Mouse (Mus musculus) gastrocnemius, adult 2 months (tissue): Measurements from ENCODE around the gene Nt5c3b. TPM values are rescaled to one million over a fixed set of nuclear protein-coding genes. Genes with fewer than 3 reads are reported as not detected.

Experiments used
- DNase-seq: peaks from one replicate; pipeline ENCODE4 v3.0.0; 2022
- H3K27ac ChIP-seq: fragments of 200-600 bp; 2 replicates; pipeline ENCODE4 v1.8.1; 2022; ENCODE audit warnings: mild to moderate bottlenecking
- H3K4me3 ChIP-seq: fragments of 200-600 bp; 2 replicates; pipeline ENCODE4 v1.8.1; 2022; ENCODE audit warnings: mild to moderate bottlenecking, moderate library complexity
- CTCF ChIP-seq: fragments of 200-600 bp; IDR thresholded peaks from 2 replicates; pipeline ENCODE4 v1.8.1; 2022; ENCODE audit warnings: antibody characterized with exemption, mild to moderate bottlenecking, moderate library complexity
- intact Hi-C: fragments of 180-260 bp; cut with DNase I; formaldehyde crosslinking; loops from one replicate; pipeline ENCODE4 v1.15.1; 2025
- total RNA-seq, 2 experiments: library from RNA; stranded (reverse); gene quantifications; 2 replicates each; pipeline ENCODE4 v1.2.3; 2021

Nt5c3b gene
- total RNA-seq, 2 experiments from 2014 or later = 6.6 to 8.8 TPM

DNA sequence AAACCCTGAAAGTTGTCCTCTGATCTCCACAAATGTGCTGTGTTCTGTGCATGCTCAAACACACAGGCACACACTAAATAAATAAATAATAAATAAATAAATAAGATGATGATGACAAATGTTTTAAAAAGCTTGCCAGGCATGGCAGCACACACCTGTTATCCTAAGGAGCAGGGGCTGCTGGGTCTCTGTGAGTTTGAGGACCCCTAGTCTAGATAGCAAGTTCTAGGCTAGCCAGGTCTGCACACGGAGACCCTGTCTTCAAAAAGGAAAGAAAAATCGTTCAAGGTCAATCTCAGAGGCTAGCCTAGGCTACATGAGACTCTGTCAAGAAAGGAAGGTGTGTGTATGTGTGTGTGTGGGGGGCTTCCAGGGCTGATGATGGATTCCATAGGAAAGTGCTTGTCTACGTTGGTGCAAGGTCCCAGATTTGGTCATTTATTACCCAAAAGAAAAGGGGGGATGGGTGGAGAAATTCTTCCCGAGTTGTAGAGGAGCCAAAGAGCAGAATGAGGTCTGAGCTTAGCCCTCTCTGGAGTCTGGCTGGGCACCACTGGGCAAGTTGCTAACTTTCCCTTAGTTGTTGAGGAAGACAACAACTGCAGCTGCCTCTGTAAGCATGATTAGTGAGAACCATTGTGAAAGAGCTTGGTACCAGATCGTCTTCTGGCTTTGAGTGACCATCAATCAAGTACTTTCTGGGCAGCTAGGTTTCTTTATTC lies 47.1 kb downstream of the Nt5c3b start:
- peak overlapping the region; percentile 98 for H3K4me3 ChIP-seq
- TF ChIP-seq CTCF = no peak
- peak overlapping the region; percentile 94 for H3K27ac ChIP-seq
- intact Hi-C loops = no loop called here
- DNase-seq = no peak

DNA sequence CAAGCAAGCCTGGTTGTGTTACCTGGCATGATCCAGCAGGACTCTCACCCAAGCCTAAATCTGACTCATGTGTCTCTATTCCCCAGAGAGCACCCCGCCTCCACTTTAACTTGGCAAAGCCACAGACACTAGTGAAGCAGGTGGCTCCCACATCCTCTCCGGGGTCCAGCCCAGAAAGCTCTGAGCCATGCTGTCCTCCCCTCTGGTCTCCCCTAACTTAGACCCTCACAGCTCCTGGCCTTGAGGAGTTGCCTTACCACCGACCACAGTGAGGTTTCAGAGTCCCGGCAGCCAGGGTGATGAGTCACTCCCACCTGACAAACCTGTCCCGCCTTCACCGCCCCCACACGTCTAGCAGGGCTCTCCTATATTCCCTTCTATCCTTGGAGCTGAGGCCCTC lies 47.9 kb downstream of the Nt5c3b start:
- DNase-seq = peak; percentile 69
- H3K27ac ChIP-seq = peak overlapping the region; percentile 94
- H3K4me3 ChIP-seq = peak overlapping the region; percentile 98
- intact Hi-C loops = no loop called here
- TF ChIP-seq CTCF = no peak

DNA sequence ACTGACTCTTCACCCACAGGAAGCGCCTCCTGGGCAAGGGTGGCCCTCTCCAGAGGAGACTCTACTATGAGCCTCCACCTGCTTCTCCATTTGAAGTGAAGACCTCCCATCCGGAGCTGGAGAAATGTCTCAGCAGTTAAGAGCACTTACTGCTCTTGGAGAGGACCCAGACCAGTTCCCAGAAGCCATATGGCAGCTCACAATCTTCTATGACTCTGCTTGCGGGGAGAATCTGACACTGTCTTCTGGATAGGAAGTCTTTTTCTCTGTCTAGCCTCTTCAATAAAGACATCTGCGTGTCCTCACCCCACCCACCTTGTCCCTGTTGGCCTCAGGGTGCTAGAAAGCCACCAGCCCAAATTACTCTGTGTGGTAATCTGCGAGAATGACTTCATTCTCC lies 48.6 kb downstream of the Nt5c3b start:
- H3K27ac ChIP-seq = peak overlapping the region; percentile 94
- intact Hi-C loops = no loop called here
- no peak for TF ChIP-seq CTCF
- DNase-seq = peak; percentile 50
- H3K4me3 ChIP-seq = peak overlapping the region; percentile 98

GRCm38 (mm10) chr11:100391884-100392345 lies 49.7 kb downstream of the Nt5c3b start:
- intact Hi-C loops = no loop called here
- no peak for DNase-seq

DNA sequence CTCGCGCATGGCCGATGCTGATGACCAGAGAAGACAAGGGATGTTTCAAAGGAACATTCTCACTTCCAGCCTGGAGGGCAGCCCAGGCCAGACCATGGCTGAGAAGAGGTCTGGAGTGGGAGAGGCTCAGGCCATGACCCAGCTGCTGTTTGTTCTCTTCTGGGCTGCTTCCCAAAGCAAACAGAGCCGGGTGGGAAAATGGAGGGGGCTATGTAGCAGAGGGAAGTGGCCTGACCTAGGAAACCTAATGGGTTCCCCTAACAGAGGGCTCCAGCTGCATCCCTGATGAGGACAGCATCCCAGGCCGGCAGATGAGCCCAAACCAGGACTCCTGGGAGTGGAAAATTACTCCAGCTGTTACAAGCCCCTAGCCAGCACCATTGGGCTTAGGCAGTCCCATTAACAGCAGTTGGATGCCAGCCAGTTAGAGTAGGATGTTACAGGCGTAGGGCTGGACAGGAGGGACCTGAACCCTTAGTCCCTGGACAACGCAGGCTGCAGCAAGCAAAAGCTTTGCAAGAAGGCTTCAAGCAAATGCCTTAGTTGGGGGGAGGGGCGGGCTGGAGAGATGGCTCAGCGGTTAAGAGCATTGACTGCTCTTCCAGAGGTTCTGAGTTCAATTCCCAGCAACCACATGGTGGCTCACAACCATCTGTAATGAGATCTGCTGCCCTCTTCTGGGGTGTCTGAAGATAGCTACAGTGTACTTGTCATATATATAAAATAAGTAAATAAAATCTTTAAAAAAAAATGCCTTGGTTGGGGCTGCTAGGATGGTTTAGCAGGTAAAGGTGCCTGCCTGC lies 50.3 kb downstream of the Nt5c3b start:
- H3K4me3 ChIP-seq = peak overlapping the region; percentile 98
- peak; percentile 83 for DNase-seq
- H3K27ac ChIP-seq = peak overlapping the region; percentile 94
- TF ChIP-seq CTCF = peak; percentile 39
- intact Hi-C loops = no loop called here

More at GRCm38 (mm10) chr11:100391884-100392345, 49.7 kb downstream of the Nt5c3b start:
- peak overlapping the region; percentile 98 for H3K4me3 ChIP-seq
- peak overlapping the region; percentile 94 for H3K27ac ChIP-seq
- no peak for TF ChIP-seq CTCF

GRCm38 (mm10) chr11:100389931-100390445 lies 51.6 kb downstream of the Nt5c3b start:
- intact Hi-C loops = no loop called here
- DNase-seq = peak; percentile 90
- peak overlapping the region; percentile 94 for H3K27ac ChIP-seq
- no peak for TF ChIP-seq CTCF
- H3K4me3 ChIP-seq = peak overlapping the region; percentile 98

GRCm38 (mm10) chr11:100388588-100388987 lies 53.0 kb downstream of the Nt5c3b start:
- H3K4me3 ChIP-seq = peak overlapping the region; percentile 98
- no peak for TF ChIP-seq CTCF
- intact Hi-C loops = no loop called here
- peak; percentile 86 for DNase-seq
- H3K27ac ChIP-seq = peak overlapping the region; percentile 94

DNA sequence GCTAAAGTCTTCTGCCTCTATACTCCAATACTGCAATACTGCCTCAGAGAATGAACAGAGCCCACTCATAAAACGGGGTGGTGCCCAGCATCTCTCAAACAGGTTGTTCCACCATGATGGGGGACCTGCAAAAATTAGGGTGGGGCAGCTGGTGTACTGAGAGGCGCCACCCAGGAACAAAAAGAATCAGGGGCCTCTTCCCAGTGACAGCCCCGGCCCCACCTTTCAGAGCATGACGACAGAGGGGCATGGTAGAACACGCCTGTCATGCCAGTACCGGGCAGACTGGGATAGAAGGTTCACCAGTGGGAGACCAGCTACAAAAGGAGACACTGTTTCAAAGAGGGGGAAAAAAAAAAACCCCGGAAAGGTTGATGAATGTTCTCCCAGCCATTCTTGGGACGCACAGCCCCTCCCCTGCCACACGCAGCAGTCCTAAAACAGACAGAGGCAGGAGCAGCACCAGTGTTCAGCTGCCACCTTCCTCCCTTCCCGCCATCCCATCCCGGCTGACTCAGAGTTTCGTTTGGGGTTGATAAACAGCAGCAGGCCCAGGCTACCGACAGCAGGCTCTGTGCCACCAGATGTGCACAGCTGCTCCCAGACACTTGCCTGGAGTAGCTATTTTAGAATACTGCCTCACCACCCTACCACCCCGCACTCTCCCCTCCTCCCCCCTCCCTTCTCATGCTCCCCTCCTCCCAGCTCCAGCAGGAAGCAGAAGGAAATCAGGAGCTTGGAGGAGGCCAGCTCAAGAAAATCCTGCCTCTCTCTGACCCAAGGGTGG lies 53.8 kb downstream of the Nt5c3b start:
- peak; percentile 82 for DNase-seq
- Histone ChIP-seq H3K4me3 (peak overlapping the region; percentile 98), H3K27ac (peak overlapping the region; percentile 94)
- intact Hi-C loops = loop anchor here (2.0 kb wide), 1 partner anchor 13 kb away; no protein-coding TSS in a partner anchor
- TF ChIP-seq CTCF = no peak

DNA sequence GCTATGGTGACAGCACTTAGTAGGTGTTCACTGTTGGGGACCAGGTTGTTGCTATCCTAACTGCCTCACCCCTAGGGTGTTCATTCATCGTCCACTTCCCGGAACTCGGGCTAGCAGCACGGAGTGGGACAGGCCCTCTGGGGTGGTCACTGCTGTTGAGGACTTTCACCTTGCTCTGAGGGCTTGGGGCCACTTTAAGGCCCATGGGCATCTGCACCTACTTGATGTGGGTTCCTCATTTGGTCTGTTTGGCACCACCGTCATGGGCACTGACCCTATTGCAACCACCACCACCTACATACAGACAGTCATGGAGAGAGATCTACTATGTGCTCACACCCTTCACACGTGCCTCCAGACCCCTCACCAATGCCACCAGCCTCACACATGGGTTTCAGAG lies 54.5 kb downstream of the Nt5c3b start:
- peak overlapping the region; percentile 98 for H3K4me3 ChIP-seq
- DNase-seq = no peak
- intact Hi-C loops = loop anchor here (2.0 kb wide), 1 partner anchor 14 kb away; no protein-coding TSS in a partner anchor

GRCm38 (mm10) chr11:100386586-100386985 lies 55.0 kb downstream of the Nt5c3b start:
- H3K4me3 ChIP-seq = peak overlapping the region; percentile 98
- H3K27ac ChIP-seq = peak overlapping the region; percentile 94
- no peak for TF ChIP-seq CTCF
- DNase-seq = no peak
- intact Hi-C loops = loop anchor here (2.0 kb wide), 1 partner anchor 14 kb away; no protein-coding TSS in a partner anchor

More for the DNA sequence above, 54.5 kb downstream of the Nt5c3b start:
- peak overlapping the region; percentile 94 for H3K27ac ChIP-seq
- no peak for TF ChIP-seq CTCF

DNA sequence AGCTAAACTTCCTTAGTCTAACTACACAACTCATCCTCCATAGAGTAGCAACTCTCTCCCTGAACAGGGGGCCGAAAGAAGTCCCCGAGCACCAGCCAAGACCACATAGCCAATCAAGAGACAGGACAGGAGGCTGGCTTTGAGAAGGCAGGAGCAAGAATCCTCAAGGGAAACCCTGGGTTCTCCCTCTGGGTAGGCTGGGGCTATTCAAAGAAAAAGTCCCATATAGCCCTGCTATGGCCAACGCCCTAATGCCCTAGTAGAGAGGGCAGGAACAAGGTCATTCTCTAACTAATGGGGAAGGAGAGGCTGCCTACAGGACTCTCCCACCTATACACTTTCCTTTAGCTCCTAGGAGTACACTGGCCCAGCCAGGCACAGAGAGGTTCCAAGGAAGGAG lies 56.6 kb downstream of the Nt5c3b start:
- intact Hi-C loops = no loop called here
- no peak for DNase-seq
- Histone ChIP-seq H3K27ac (0 out of 2 replicates have a peak overlapping the region, but pooled peaks have one; percentile 43), H3K4me3 (no peak overlapping the region)
- no peak for TF ChIP-seq CTCF

- TF ChIP-seq CTCF = no peak
- intact Hi-C loops = no loop called here
- no peak for DNase-seq
- Histone ChIP-seq H3K4me3 (no peak overlapping the region), H3K27ac (no peak overlapping the region)
Observed at GRCm38 (mm10) chr11:100382682-100383081, 58.9 kb downstream of the Nt5c3b start.
